Mouse (Mus musculus): ENCODE results near the gene Asf1b.
"Not testable (repeated sequence)": the region's sequence is repeated elsewhere in the genome, so short reads cannot be mapped to it uniquely, and the experiment has no call there.

Gene Asf1b

DNA sequence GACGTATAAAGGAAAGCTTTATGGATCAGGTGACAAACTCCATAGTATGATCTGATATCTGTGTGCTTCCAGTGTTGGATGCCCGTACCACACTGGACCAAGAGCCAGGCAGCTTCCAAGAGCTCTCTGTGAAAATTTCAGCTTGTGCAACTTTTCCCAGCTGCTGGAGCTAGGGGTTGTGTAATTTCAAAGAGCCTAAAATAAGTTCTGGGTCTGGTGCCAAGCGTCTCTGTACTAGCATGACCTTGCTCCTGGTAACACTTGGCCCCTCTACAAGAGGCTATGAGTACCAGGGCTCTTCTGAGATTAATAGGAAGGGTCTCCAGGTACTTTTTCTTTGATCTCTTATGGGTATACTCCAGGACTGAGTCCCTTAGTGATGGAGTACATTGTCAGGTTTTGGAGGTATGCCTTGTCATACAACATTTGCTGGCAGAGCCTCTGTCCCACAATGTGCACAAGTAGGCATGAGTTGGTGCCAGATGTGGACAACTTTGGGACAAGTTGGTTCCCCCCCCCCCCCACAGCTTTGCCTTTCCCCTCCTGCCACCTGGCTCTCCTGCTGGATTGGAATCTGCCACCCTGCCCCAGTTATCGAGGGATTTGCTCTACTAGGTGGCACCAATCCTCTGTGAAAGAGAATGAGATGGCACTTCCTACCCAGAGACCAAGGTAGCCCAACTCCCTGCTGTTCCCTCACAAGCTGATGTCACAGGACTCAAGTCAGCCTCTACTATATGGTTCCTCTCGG lies 8.9 kb downstream of the Asf1b start:
- DNase-seq, result peak; percentile 12 to 38

- no peak for DNase-seq
These were observed 12.4 kb downstream of the Asf1b start for GRCm38 (mm10) chr8:83967701-83968100.

- DNase-seq, result no peak
These were observed 15.8 kb downstream of the Asf1b start for GRCm38 (mm10) chr8:83971121-83971520.

GRCm38 (mm10) chr8:83971661-83972060 lies 16.4 kb downstream of the Asf1b start:
- DNase-seq, result peak in 1 of 2 experiments; percentile 32

DNA sequence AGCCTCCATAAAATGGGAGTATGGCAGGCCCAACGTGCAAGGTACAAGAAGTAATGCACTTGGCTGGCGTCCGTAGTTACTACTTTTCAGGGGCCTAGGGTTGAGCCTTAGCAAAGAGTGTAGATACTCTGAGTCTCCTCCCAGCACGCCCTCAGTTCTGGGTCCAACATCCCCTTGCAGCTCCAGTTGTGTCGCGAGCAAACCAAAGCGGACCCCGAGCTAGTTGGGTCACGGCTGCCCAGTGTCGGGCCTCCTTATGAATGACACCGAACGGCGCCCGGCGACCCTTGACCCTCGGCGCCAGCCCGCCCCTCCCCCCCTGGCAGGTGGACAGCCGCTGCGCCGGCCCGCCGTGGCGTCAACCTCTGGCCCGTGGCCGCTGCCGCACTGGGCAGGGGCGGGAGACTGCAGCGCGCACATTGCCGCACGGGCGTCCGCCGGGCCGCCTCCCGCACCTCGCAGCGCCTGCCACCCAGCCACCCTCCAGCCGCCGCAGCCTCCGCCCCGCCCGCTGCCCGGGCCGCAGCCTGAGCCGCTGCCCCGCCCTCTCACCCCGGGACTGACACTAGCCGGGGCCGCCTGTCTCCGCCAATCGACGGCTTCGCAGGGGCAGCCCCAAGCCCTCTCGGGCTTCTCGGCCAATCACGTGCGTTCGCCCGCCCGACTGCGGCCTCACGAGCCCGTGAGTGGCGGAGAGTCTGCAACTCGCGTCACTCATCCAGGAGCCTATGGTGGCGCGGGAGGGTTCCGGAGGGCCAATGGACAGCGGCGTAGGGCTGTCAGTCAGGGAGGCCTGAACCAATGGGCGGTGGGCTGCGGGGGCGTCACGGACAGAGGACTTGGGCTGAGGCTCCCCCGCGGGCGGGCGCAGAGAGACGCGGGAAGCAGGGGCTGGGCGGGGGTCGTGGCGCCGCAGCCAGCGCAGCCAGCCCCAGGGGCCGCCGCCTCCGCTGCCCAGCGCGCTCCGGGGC lies 17.1 kb downstream of the Asf1b start, which contains the start of gene Prkaca:
Prkaca (plus strand) TSS at position 844 of the 971 bp plus-strand sequence.
- DNase-seq, result peak; percentile 97 to 100

GRCm38 (mm10) chr8:83973161-83974031 lies 18.1 kb downstream of the Asf1b start:
- DNase-seq, result peak; percentile 16 to 62

- DNase-seq, result peak in 1 of 2 experiments; percentile 33
These were observed 19.2 kb downstream of the Asf1b start for GRCm38 (mm10) chr8:83974521-83974920.

- DNase-seq, result peak; percentile 50 to 55
These were observed 20.9 kb downstream of the Asf1b start for GRCm38 (mm10) chr8:83976101-83976630.

DNA sequence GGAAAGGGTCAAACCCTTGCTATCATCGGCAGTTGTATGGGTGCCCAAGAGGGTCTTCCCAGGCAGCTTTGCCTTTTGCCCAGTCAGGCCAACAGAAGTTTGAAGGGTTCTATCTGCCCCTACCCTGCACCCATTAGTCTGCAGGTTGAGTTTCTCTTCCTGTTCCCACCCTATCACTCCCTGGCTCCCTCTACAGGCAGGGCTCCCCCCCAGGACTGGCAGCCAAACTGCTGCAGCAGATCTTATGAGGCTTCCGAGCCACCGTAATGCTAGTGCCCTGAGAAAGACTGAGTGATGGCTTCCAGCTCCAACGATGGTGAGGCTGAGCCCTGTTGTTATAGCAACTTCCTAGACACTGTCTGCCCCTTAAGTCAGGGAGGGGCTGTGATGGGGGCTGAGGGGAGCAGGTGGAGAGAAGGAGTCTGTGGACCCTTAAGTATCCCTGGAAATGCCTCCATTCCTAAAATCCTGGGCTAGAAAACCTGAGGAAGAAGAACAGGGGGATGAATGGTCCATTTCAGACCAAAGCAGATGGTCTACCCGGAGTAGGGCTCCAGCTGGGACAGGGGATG lies 21.6 kb downstream of the Asf1b start:
- peak in 1 of 2 experiments; percentile 33 for DNase-seq

- peak; percentile 36 to 55 for DNase-seq
These were observed 22.3 kb downstream of the Asf1b start for GRCm38 (mm10) chr8:83977646-83978045.

DNA sequence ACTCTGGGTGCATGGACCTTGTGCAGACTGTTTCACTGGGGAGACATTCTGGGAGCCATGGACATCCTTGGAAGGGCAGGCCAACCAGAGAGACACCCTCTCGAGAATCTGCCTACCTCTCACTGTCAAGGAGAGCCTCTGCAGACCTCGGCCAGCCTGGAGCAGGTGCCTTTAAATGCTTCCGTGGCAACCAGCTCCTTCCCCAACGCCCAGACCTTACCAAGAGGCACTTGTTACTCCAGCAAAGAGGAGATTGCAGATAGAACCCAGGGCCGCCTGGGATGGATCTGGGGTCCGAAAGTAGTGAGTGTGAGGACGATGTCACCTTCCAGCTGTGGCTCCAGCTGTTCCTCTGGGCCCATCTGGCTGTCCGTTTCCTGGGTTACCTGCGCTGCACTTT lies 22.9 kb downstream of the Asf1b start:
- peak in 1 of 2 experiments; percentile 29 for DNase-seq

DNA sequence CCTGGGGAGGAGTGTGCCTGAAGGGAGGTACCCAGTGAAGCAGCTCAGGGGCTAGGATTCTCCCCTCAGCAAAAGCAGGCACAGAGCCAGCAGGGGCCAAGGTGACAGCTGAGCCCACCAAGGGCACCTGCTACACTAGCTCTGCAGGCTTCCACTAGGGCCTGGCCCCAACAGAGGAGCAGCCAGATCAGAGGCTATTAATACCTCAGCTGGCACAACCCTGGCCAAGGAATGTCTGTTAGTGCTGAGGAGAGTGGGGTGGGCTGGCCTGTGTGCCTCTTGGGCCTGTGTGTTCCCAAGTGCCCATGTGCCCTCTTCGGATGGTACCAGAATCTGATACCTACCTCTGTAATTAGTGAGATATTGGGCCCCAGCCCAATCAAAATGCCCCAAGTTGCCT lies 24.9 kb downstream of the Asf1b start:
- DNase-seq, result peak in 1 of 2 experiments; percentile 36

- peak in 1 of 2 experiments; percentile 53 for DNase-seq
These were observed 25.5 kb downstream of the Asf1b start for GRCm38 (mm10) chr8:83980845-83981244.

DNA sequence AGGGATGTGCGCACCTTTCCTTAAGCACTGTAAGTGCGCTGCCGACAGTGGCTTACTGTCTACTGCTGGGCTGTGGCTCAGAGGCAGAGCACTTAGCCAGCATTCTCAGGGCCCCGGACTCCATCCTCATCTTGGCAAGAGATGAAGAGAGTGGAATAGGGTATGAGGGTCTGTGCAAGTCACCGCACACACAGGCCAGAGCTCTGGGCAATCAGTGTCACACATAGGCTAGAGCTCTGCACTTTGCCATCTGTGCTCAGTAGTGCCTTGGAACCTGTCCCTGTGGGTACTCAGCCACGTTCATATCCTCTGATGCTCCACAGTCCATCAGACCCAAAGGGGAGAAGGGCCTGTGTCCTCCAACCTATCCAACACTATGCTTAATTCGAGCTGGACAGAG lies 26.2 kb downstream of the Asf1b start:
- no peak for DNase-seq

DNA sequence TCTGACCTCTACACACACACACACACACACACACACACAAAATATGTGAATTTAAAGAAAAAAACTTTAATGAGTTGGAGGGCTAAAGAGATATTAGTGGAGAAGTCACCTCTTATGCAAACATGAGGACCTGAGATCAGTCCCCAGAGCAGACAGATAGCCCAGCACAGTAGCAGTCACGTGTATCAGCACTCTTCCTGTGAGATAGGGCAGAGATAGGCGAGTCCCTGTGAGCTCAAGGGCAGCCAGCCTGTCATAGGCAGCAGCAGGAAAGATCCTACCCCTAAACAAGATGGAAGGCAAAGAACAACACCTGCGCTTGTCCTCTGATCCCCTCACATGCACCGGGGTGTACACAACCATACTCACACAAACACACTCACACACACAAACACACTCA lies 27.1 kb downstream of the Asf1b start:
- DNase-seq, result no peak

GRCm38 (mm10) chr8:83983222-83983621 lies 27.9 kb downstream of the Asf1b start:
- not testable (repeated sequence) for DNase-seq

DNA sequence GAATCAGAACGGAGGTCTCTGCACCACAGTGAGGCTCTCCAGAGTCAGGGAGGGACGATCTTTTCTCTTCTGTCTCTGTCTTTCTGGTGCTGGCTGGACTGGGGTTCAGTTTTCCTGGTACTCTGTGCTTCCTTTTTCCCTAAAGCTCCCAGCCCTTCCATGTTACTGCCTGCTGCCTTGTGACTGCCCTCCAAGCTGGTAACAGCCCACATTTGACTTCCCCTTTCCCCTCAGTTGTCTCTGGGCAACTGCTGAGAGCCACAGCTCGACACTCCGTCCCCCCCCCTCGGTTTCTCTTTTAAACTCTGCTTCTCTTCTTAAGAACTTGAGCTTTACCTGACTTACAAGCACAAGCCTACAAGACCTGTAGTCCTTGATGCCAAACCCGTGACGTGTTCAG lies 33.9 kb downstream of the Asf1b start:
- peak in 1 of 2 experiments; percentile 28 for DNase-seq

DNA sequence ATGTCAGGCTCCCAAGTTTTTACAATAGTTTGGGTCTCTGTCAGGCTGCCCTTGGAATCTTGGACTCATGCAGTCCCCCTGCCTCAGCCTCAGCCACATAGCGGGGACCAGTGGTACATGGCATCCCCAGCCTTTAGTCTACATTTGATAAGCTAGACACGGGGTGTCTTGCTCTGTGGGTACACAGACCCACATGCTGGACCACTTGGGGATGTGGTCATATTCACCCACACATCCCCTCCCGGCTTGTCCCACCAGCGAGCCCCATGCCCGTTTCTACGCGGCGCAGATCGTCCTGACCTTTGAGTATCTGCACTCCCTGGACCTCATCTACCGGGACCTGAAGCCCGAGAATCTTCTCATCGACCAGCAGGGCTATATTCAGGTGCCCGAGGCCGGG lies 34.9 kb downstream of the Asf1b start:
- peak in 1 of 2 experiments; percentile 29 for DNase-seq

DNA sequence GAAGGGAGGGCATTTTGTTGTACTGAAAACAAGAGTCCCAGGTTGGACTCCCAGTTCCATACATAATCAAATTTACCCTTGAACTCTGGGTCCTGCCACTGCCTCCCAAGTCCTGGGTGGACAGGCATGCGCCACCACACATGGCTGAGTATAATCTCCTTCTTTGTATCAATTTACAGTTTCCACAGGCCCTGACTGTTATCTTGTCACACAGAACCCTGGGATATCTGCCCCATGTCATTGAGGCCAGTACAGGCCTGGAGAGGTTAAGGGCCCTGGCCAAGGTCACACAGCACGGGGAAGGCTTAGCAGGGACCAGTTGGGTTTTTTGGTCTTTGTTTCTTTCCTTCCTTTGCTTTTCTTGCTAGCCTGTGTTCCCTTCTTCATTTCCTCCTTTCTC lies 37.2 kb downstream of the Asf1b start:
- no peak for DNase-seq

DNA sequence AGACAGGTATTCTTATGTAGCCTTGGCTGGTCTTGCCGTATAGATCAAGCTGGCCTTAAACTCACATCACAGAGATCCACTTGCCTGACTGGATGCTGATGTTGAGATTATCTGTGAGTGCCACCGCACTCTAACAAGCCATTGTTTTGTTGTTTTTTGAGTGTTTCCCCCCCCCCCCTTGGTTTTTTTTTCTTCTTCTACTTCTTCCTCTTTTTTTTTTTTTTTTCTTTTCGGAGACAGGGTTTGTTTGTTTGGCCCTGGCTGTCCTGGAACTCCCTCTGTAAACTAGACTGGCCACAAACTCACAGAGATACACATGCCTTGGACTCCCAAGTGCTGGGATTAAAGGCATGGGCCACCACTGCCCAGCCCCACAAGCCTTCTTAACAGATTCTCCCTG lies 38.7 kb downstream of the Asf1b start:
- DNase-seq, result no peak

DNA sequence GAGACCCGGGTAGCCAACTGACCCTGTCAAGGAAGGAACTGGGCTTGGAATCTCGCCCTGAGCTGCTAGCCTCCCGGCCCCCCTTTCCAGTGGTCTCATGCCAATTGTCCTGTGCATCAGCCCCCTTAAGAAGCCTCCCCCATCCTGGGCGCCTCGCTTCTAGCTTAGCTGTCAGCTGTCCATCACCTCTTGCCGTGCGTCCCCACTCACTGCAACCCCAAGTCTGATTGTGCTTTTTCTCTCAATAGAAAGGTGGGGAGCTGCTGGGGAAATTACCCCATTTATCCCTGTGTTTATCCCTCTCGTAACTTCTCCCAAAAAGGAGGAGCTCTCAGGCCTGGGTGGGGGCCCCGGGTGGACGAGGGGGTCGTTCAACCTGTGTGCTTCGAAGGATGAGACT lies 40.7 kb downstream of the Asf1b start:
- DNase-seq, result peak in 1 of 2 experiments; percentile 53

Data from kidney, postnatal 25 days (tissue).